Mouse (Mus musculus) stomach, embryonic 14.5 days (tissue): ENCODE measurements around the gene Ccl11. TPM values are rescaled to one million over a fixed set of nuclear protein-coding genes. Genes with fewer than 3 reads are reported as not detected.

Experiments
- ATAC-seq: fragments of 200-750 bp; cut with Nextera tagmentation; 2 replicates; pipeline ENCODE4 v1.8.0; 2017; ENCODE audit warnings: low read depth, moderate TSS enrichment; ENCODE audit not compliant: insufficient number of reproducible peaks, insufficient read depth, low FRiP score
- H3K27ac ChIP-seq: fragments of 300-500 bp; sonication (generic); 2 replicates; pipeline ENCODE4 v1.5.1; 2014; ENCODE audit warnings: mild to moderate bottlenecking, low read length, moderate library complexity, mixed read lengths
- H3K27me3 ChIP-seq: fragments of 300-500 bp; sonication (generic); 2 replicates; pipeline ENCODE4 v1.6.1; 2014; ENCODE audit warnings: low read length, control low read depth, mixed read lengths; ENCODE audit not compliant: control insufficient read depth, insufficient read depth
- H3K36me3 ChIP-seq: fragments of 300-500 bp; sonication (generic); 2 replicates; pipeline ENCODE4 v1.6.1; 2014; ENCODE audit warnings: mild to moderate bottlenecking, control low read depth, low read length, moderate library complexity, mixed read lengths; ENCODE audit not compliant: control insufficient read depth, insufficient read depth
- H3K4me1 ChIP-seq: fragments of 300-500 bp; sonication (generic); 2 replicates; pipeline ENCODE4 v1.6.1; 2014; ENCODE audit warnings: low read length, control low read depth, mixed read lengths; ENCODE audit not compliant: control insufficient read depth, insufficient read depth
- H3K4me2 ChIP-seq: fragments of 300-500 bp; sonication (generic); replicated peaks from 2 replicates; pipeline ENCODE4 v1.6.1; 2014; ENCODE audit warnings: low read depth, low read length, control low read depth
- H3K4me3 ChIP-seq: fragments of 300-500 bp; sonication (generic); 2 replicates; pipeline ENCODE4 v1.5.1; 2014; ENCODE audit warnings: low read depth, low read length, control low read depth
- H3K9ac ChIP-seq: fragments of 300-500 bp; sonication (generic); replicated peaks from 2 replicates; pipeline ENCODE4 v1.6.1; 2014; ENCODE audit warnings: low read depth, mild to moderate bottlenecking, control low read depth, low read length, moderate library complexity, mixed read lengths
- H3K9me3 ChIP-seq: fragments of 300-500 bp; sonication (generic); 2 replicates; pipeline ENCODE4 v1.6.1; 2016; ENCODE audit warnings: low read depth, low read length, control low read depth; ENCODE audit not compliant: control insufficient read depth
- WGBS: fragments of 180-500 bp; shearing (Covaris S2); extraction: QIAGEN DNeasy Blood & Tissue Kit; methylation state at CpG from one replicate; pipeline ENCODE4 v1.1.7; 2014; 5-methylcytosine and 5-hydroxymethylcytosine counted together
- polyA plus RNA-seq: library from polyadenylated mRNA; unstranded; fragments of >200 nt; fragmentation: Nextera tagmentation; extraction: Ambion mirVana; gene quantifications from 2 replicates; pipeline ENCODE4 v1.2.1, GENCODE M21; 2014

Ccl11 gene
- polyA plus RNA-seq, 1 experiment from 2014 or later = 99.4 TPM

DNA sequence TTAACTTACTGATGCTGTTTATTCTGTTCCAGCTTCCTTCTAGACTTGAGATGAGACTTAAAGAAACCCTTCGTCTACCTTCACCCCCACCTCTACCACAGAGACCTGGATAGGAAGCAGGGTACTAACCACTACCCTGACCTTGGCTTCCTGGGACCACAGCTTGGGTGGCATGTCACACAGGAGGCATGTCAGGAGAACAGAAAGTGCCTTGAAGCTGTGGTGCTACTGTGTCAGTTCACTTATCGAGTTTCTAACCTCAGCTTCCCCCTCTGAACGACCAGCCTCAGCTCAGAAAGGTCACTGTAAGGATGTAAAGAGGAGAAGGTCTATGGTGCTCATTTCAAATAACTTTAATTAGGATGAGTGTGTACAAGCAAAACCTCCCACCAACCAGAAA, 36.2 kb upstream of the Ccl11 start:
- no peaks in the 10 kb centered on the region for H3K9me3 ChIP-seq
- no peak overlapping the region for H3K4me3 ChIP-seq
- no peaks in the 10 kb centered on the region for H3K4me1 ChIP-seq
- WGBS = 39% methylated on average over 3 of the region's 3 CpGs
- H3K27ac ChIP-seq = no peak overlapping the region
- no peak overlapping the region for H3K4me2 ChIP-seq
- ATAC-seq = no peak
- H3K27me3 ChIP-seq = no peaks in the 10 kb centered on the region
- H3K36me3 ChIP-seq = no peaks in the 10 kb centered on the region
- no peak overlapping the region for H3K9ac ChIP-seq

DNA sequence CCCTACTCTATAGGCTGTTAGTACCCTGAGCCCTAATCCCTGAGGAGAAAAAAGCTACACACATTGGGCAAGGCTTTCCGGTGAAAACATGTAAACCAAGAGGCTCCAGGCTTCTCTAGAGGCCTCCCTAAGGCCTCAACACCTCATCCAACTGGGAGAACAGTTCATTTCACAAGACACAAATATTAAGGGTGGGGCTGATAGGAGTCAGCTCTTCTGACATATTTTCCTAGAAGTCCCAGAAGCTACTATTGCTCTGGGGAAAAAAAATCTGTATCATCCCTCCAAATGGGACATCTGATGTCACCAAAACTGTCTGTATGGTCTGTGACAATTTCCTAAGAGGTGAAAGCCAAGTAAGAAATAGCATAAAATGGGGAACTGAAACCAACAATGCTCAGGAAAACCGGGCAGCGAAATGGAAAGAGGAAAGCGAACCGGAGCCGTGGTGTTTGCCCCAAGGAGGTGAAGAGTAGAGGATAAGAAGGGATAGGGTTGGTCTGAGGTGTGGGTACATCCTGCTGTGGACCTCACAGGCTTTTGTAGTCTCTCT, 35.0 kb upstream of the Ccl11 start:
- no peaks in the 10 kb centered on the region for H3K27me3 ChIP-seq
- no peak overlapping the region for H3K9ac ChIP-seq
- H3K4me3 ChIP-seq = no peak overlapping the region
- H3K4me1 ChIP-seq = no peaks in the 10 kb centered on the region
- H3K9me3 ChIP-seq = no peaks in the 10 kb centered on the region
- 92% methylated on average over 6 of the region's 6 CpGs for whole genome bisulfite sequencing
- no peak for ATAC-seq
- no peaks in the 10 kb centered on the region for H3K36me3 ChIP-seq
- H3K27ac ChIP-seq = no peak overlapping the region
- no peak overlapping the region for H3K4me2 ChIP-seq

DNA sequence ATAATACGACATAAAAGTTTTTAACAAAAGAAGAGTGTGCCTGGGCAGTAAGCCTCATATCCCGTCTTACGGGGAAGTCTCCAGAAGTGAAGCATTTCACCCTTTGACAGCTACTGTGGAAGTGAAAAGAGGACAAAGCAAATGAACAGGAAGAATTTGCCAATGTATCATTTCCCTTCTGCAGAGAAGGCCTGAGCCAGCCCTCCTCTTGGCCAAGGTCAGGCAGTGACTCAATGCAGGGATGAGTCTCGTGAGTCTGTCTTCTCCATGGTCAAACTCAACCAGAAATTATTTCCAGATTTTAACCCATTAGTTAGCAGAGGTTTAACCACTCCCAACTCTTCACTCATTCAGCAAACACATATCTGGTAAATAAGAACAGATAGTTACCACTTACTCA, 33.9 kb upstream of the Ccl11 start:
- ATAC-seq = no peak

DNA sequence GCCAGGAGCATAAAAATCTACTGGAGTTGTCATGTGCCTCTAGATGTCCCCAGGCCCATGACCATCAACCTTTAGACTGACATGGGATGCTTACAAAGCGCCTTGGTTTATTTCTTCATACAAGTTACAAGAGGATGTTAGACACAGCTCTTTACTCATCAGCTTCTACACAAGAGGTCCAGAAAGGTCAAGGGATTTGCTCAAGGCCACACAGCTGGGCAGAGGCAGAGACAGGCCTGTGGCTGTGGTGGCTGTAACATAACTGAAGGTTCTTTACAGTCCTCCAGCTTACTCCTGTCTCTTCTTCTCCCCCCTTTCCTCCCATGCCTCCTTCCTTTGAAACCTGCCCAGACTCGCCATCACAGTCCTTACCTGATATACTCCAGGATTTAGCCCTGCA, 27.5 kb upstream of the Ccl11 start:
- H3K27me3 ChIP-seq = no peaks in the 10 kb centered on the region
- WGBS = 72% methylated on average over 2 of the region's 2 CpGs
- no peak overlapping the region for H3K4me3 ChIP-seq
- H3K27ac ChIP-seq = no peak overlapping the region
- H3K9me3 ChIP-seq = no peaks in the 10 kb centered on the region
- no peak overlapping the region for H3K9ac ChIP-seq
- H3K36me3 ChIP-seq = no peaks in the 10 kb centered on the region
- peaks cover 10% of the 10 kb centered on the region; the same call in 1 of the 2 replicates for H3K4me1 ChIP-seq
- ATAC-seq = no peak
- no peak overlapping the region for H3K4me2 ChIP-seq

More for the DNA sequence above, 33.9 kb upstream of the Ccl11 start:
- Histone ChIP-seq H3K9me3 (no peaks in the 10 kb centered on the region), H3K4me3 (no peak overlapping the region), H3K9ac (no peak overlapping the region), H3K36me3 (no peaks in the 10 kb centered on the region), H3K27me3 (no peaks in the 10 kb centered on the region), H3K4me2 (no peak overlapping the region), H3K27ac (no peak overlapping the region), H3K4me1 (no peaks in the 10 kb centered on the region)
- WGBS = 81% methylated on average over 4 of the region's 4 CpGs

DNA sequence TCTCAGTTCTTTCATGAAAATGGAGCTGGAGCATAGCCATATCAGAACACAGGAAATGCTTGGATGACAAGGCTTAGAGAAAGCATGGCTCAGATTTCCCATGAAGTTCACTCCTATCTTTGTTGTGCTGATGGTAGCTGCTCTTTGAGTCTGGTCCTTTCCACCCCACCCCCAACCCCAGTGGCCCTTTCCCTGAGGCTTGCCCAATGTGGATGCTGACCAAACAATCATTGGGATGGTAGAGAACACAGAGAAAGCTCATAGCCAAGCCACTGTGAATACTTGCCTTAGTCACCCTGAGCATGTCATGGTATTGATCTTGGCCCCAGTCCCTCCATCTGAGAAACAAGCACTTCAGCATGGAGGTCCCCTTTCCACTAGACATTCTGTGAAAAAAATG, 25.5 kb upstream of the Ccl11 start:
- Histone ChIP-seq H3K27me3 (no peaks in the 10 kb centered on the region), H3K4me3 (no peak overlapping the region), H3K4me2 (no peak overlapping the region), H3K36me3 (no peaks in the 10 kb centered on the region), H3K9ac (no peak overlapping the region), H3K9me3 (no peaks in the 10 kb centered on the region), H3K27ac (peak overlapping the region; percentile 79; the same call in 1 of the 2 replicates), H3K4me1 (peaks cover 13% of the 10 kb centered on the region; the same call in 1 of the 2 replicates)
- ATAC-seq = no peak

DNA sequence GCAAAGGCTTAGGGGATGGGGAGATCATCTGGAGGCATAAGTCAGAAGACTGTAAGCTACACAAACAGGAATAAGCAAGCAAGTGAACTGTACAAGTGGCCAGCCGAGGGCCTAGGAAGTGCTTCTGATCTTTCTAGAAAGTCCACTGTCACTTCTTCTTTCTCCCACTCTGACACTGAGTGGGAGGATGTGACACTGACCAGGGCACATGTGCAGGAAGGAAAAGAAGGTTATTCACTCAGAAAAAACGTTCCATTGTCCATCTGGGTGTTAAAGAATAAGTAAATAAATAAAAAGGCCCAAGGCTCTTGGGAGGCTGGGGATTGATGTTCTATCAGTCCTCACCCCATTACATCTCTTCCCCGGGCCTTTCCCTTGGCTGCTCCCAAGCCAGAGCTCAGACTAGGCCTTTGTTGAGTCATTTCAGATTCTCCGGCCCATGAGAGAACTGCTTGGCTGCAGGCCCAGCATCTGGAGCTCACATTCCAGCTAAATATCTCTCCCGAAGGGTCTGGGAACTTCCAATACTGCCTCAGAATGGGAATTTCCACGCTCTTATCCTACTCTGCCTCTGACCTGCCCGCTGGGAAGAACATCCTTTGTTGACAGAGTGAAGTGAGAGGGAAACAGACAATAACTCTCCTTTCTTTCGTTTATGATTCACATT, 24.8 kb upstream of the Ccl11 start:
- Histone ChIP-seq H3K4me1 (peaks cover 13% of the 10 kb centered on the region; the same call in 1 of the 2 replicates), H3K27me3 (no peaks in the 10 kb centered on the region), H3K27ac (peak overlapping the region; percentile 79), H3K4me3 (no peak overlapping the region), H3K4me2 (no peak overlapping the region), H3K9me3 (no peaks in the 10 kb centered on the region), H3K36me3 (no peaks in the 10 kb centered on the region), H3K9ac (no peak overlapping the region)
- WGBS = 26% methylated on average over 8 of the region's 8 CpGs
- peak; percentile 63; the same call in 1 of the 2 replicates for ATAC-seq

DNA sequence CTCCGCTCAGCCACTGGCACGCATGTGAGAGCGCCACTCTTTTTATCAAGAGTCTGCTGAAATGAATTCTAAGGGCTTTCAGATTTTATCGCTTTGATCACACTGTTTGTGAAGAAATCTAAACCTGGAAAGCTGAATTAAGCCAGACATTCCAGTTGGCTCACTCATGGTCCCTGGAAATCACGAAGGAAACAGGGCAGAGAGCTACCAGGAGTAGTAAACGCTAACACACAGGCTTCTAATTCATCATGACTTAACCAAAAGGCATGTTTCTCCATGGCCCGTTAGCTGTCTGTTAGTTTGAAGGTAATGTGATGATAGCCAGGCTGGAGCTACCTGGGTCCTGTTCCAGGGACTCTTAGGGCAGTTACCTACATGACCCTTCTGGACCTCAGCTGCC, 23.2 kb upstream of the Ccl11 start:
- H3K4me2 ChIP-seq = no peak overlapping the region
- H3K36me3 ChIP-seq = no peaks in the 10 kb centered on the region
- H3K4me3 ChIP-seq = no peak overlapping the region
- no peaks in the 10 kb centered on the region for H3K27me3 ChIP-seq
- H3K27ac ChIP-seq = no peak overlapping the region
- WGBS = 79% methylated on average over 7 of the region's 7 CpGs
- no peak for ATAC-seq
- H3K9ac ChIP-seq = no peak overlapping the region
- H3K4me1 ChIP-seq = peaks cover 13% of the 10 kb centered on the region; the same call in 1 of the 2 replicates
- no peaks in the 10 kb centered on the region for H3K9me3 ChIP-seq

DNA sequence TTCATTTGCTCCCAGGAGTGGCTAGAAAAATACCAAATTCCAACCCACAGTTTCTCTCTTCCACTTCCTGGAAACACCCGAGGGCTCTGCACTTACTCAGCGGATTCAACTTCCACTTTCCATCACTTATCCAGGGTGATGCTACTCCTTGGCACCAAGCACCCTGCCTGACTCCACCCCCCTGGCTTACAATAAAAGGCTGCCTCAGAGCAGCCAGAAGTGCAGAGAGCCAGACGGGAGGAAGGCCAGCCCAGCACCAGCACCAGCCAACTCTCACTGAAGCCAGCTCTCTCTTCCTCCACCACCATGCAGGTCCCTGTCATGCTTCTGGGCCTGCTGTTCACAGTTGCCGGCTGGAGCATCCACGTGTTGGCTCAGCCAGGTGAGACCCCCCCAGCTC, 22.3 kb upstream of the Ccl11 start, which contains the start of gene Ccl2:
Ccl2 (plus strand) TSS at position 216 of the 400 bp plus-strand sequence.
- H3K27me3 ChIP-seq = no peaks in the 10 kb centered on the region
- 35% methylated on average over 5 of the region's 5 CpGs for WGBS
- H3K27ac ChIP-seq = no peak within 1 kb of the TSS
- H3K4me1 ChIP-seq = peaks cover 13% of the 10 kb centered on the region; the same call in 1 of the 2 replicates
- H3K4me2 ChIP-seq = no peak within 1 kb of the TSS
- no peaks in the 10 kb centered on the region for H3K9me3 ChIP-seq
- H3K9ac ChIP-seq = no peak within 1 kb of the TSS
- no peak within 1 kb of the TSS for H3K4me3 ChIP-seq
- no peaks in the 10 kb centered on the region for H3K36me3 ChIP-seq
- no peak for ATAC-seq
